Mouse (Mus musculus) liver, embryonic 15.5 days (tissue): ENCODE results near the gene Robo4. TPM values are rescaled to one million over a fixed set of nuclear protein-coding genes. Genes with fewer than 3 reads are reported as not detected.

ENCODE experiments used
- ATAC-seq: fragments of 200-750 bp; cut with Nextera tagmentation; 2 replicates; pipeline ENCODE4 v1.8.0; 2017; ENCODE audit warnings: moderate number of reproducible peaks, mild to moderate bottlenecking, moderate library complexity; ENCODE audit not compliant: insufficient read depth
- H3K27ac ChIP-seq: fragments of 300-500 bp; sonication (generic); replicated peaks from 2 replicates; pipeline ENCODE4 v1.5.1; 2015; ENCODE audit warnings: mild to moderate bottlenecking, inconsistent platforms
- H3K27me3 ChIP-seq: fragments of 300-500 bp; sonication (generic); 2 replicates; pipeline ENCODE4 v1.6.1; 2015; ENCODE audit warnings: mild to moderate bottlenecking, inconsistent platforms
- H3K36me3 ChIP-seq: fragments of 300-500 bp; sonication (generic); replicated peaks from 2 replicates; pipeline ENCODE4 v1.6.1; 2015; ENCODE audit warnings: moderate library complexity, mild to moderate bottlenecking, inconsistent platforms
- H3K4me1 ChIP-seq: fragments of 300-500 bp; sonication (generic); replicated peaks from 2 replicates; pipeline ENCODE4 v1.6.1; 2015; ENCODE audit warnings: inconsistent platforms
- H3K4me2 ChIP-seq: fragments of 300-500 bp; sonication (generic); 2 replicates; pipeline ENCODE4 v1.6.1; 2015; ENCODE audit warnings: moderate library complexity, mild to moderate bottlenecking, inconsistent platforms
- H3K4me3 ChIP-seq: fragments of 300-500 bp; sonication (generic); replicated peaks from 2 replicates; pipeline ENCODE4 v1.5.1; 2015; ENCODE audit warnings: mild to moderate bottlenecking, inconsistent platforms
- H3K9ac ChIP-seq: fragments of 300-500 bp; sonication (generic); 2 replicates; pipeline ENCODE4 v1.6.1; 2015; ENCODE audit warnings: moderate library complexity, mild to moderate bottlenecking, inconsistent platforms
- H3K9me3 ChIP-seq: fragments of 300-500 bp; sonication (generic); replicated peaks from 2 replicates; pipeline ENCODE4 v1.6.1; 2016; ENCODE audit warnings: inconsistent platforms
- WGBS: fragments of 180-500 bp; shearing (Covaris S2); methylation state at CpG from one replicate; pipeline ENCODE4 v1.1.7; 2015; ENCODE audit warnings: mixed read lengths; ENCODE audit not compliant: insufficient replicate concordance; 5-methylcytosine and 5-hydroxymethylcytosine counted together
- polyA plus RNA-seq: library from polyadenylated mRNA; unstranded; fragments of >200 nt; fragmentation: Nextera tagmentation; extraction: Ambion mirVana; gene quantifications from 2 replicates; pipeline ENCODE4 v1.2.1, GENCODE M21; 2015

Robo4 gene
- polyA plus RNA-seq, 1 experiment from 2014 or later: 2.2 TPM

DNA sequence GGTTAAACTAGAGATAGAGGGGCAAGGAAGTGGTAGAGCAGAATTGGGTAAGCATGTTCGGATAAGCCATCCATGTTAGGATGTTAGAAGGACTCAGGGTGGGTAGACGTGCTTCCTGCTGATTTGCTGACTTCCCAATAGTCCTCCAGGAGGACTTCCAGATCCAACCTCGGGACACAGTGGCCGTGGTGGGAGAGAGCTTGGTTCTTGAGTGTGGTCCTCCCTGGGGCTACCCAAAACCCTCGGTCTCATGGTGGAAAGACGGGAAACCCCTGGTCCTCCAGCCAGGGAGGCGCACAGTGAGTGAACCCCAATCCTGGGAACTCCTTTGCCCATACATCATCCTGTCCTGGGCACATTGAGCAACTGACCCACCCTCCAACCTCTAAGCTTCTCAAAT is 1.3 kb downstream of the Robo4 start:
- ATAC-seq: no peak

DNA sequence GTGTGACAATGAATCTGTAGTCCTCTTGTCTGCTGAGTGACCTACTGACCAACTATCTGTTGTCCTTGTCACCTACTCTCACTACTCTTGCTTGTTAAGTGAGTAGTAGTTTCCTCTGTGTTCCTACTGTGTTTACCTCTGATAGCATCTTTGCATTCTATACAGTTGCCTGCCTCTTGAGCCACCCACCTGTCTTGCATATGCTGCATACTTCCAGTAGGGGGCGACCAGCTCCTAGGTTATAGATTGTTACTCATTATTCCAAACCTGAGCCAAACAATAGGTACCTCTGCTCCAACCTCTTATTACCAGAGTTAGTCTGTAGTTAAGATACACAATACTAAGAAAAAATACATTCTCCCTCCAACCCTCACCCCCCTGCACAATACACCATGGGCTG is 4.7 kb downstream of the Robo4 start:
- Histone ChIP-seq H3K27ac (no peak overlapping the region), H3K4me2 (no peak overlapping the region), H3K9ac (no peak overlapping the region), H3K27me3 (peaks cover 9% of the 10 kb centered on the region; the same call in 1 of the 2 replicates), H3K36me3 (no peaks in the 10 kb centered on the region), H3K4me1 (no peaks in the 10 kb centered on the region), H3K4me3 (no peak overlapping the region), H3K9me3 (no peaks in the 10 kb centered on the region)
- WGBS: 0% methylated on average over 1 of the region's 1 CpGs
- ATAC-seq: no peak

More for the DNA sequence above, 1.3 kb downstream of the Robo4 start:
- no peak overlapping the region for H3K27ac ChIP-seq
- no peak overlapping the region for H3K4me3 ChIP-seq
- no peak overlapping the region for H3K4me2 ChIP-seq
- 56% methylated on average over 7 of the region's 7 CpGs for WGBS
- H3K9me3 ChIP-seq: no peaks in the 10 kb centered on the region
- H3K36me3 ChIP-seq: no peaks in the 10 kb centered on the region
- H3K27me3 ChIP-seq: peaks cover 9% of the 10 kb centered on the region; the same call in 1 of the 2 replicates
- no peak overlapping the region for H3K9ac ChIP-seq
- no peaks in the 10 kb centered on the region for H3K4me1 ChIP-seq

DNA sequence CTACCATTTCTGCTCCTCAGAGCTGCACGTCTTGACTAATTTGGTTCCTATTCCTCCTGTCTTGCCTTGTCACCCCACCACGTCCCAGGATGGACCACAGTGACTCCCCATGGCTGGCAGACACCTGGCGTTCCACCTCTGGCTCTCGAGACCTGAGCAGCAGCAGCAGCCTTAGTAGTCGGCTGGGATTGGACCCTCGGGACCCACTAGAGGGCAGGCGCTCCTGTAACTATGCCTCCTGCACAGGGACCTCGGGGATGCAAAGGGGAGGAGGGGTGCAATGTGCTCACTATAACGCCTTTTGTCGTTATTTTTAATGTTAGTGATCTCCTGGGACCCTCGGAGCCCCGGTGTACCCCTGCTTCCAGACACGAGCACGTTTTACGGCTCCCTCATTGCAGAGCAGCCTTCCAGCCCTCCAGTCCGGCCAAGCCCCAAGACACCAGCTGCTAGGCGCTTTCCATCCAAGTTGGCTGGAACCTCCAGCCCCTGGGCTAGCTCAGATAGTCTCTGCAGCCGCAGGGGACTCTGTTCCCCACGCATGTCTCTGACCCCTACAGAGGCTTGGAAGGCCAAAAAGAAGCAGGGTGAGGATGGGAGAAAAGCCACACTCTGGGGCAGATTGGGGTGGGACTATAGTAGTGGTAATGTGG is 6.3 kb downstream of the Robo4 start:
- Histone ChIP-seq H3K36me3 (no peaks in the 10 kb centered on the region), H3K9ac (no peak overlapping the region), H3K4me3 (no peak overlapping the region), H3K9me3 (no peaks in the 10 kb centered on the region), H3K27me3 (peaks cover 9% of the 10 kb centered on the region; the same call in 1 of the 2 replicates), H3K27ac (no peak overlapping the region), H3K4me1 (no peaks in the 10 kb centered on the region), H3K4me2 (no peak overlapping the region)
- 34% methylated on average over 19 of the region's 19 CpGs for WGBS
- no peak for ATAC-seq

DNA sequence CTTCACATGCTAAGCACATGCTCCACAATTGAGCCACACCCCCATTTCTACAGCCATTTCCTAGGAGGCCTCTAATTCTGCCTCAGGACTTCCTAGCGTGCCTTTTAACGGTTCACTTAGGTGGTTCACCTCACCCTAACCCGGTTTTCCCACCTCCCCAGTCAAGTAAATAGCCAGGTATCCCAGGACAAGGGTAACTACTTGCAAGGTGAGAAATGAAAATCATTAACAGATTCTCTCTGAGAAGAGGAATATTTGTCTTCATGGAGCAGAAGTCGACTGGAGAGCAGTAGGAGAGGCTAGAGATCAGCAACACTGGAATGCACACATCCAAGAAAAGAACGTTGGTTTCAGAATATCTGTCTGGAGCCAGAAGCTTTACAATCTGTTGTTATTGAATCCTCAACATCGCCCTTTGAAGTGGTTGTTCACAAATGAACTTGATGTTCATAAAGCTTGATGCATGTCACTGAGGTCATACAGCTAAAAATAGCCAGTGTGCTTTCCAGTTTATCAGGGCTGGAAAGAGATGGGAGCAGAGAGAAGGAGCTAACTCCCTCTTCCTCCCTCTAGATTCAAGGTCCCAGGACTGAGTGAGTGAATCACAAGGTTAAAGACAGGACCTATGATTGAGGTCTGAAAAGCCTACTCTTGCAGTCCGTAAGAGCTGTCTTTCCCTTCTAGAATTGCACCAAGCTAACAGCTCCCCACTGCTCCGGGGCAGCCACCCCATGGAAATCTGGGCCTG is 8.2 kb downstream of the Robo4 start:
- no peak overlapping the region for H3K9ac ChIP-seq
- no peaks in the 10 kb centered on the region for H3K9me3 ChIP-seq
- no peaks in the 10 kb centered on the region for H3K4me1 ChIP-seq
- H3K36me3 ChIP-seq: no peaks in the 10 kb centered on the region
- H3K4me3 ChIP-seq: no peak overlapping the region
- no peak overlapping the region for H3K4me2 ChIP-seq
- ATAC-seq: no peak
- 57% methylated on average over 8 of the region's 8 CpGs for WGBS
- no peak overlapping the region for H3K27ac ChIP-seq
- H3K27me3 ChIP-seq: peaks cover 9% of the 10 kb centered on the region; the same call in 1 of the 2 replicates

DNA sequence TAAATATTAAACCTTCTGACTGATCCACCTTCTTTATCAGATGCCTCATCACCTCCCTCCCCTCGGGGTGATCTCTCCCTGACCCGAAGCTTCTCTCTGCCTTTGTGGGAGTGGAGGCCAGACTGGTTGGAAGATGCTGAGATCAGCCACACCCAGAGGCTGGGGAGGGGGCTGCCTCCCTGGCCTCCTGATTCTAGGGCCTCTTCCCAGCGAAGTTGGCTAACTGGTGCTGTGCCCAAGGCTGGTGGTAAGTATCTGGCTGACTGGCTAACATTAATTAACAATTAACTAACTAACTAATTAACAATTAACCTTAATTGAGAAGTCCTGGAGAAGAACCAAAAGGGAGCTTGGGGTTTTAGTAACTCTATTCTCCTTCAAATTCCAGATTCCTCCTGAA is 11.3 kb downstream of the Robo4 start:
- H3K4me1 ChIP-seq: no peaks in the 10 kb centered on the region
- H3K27ac ChIP-seq: no peak overlapping the region
- no peaks in the 10 kb centered on the region for H3K27me3 ChIP-seq
- H3K9me3 ChIP-seq: no peaks in the 10 kb centered on the region
- H3K4me3 ChIP-seq: no peak overlapping the region
- no peak for ATAC-seq
- H3K9ac ChIP-seq: no peak overlapping the region
- 30% methylated on average over 3 of the region's 3 CpGs for WGBS
- H3K4me2 ChIP-seq: no peak overlapping the region
- no peaks in the 10 kb centered on the region for H3K36me3 ChIP-seq

DNA sequence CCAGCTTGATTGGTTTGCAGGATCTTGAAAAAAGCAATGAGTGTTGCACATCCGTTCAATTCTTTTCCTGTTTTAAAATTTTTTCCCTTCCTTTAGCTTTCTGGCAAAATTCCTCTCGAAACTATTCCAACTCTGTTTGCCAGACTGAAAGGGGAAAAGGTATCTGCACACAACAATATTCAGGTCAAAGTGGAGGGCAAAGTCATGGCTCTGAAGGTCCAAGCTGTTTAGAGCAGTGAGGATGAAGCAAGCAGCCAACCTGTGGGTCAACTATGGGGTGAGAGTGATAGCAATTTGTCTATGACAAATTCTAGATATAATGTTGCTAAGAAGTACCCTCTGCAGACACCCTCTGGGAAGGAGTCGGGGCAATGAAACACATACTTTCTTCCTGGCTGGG is 13.0 kb downstream of the Robo4 start:
- no peak overlapping the region for H3K4me2 ChIP-seq
- no peaks in the 10 kb centered on the region for H3K36me3 ChIP-seq
- no peak overlapping the region for H3K4me3 ChIP-seq
- WGBS: 49% methylated on average over 3 of the region's 3 CpGs
- no peak for ATAC-seq
- H3K4me1 ChIP-seq: no peaks in the 10 kb centered on the region
- no peaks in the 10 kb centered on the region for H3K9me3 ChIP-seq
- H3K9ac ChIP-seq: no peak overlapping the region
- H3K27me3 ChIP-seq: no peaks in the 10 kb centered on the region
- no peak overlapping the region for H3K27ac ChIP-seq

DNA sequence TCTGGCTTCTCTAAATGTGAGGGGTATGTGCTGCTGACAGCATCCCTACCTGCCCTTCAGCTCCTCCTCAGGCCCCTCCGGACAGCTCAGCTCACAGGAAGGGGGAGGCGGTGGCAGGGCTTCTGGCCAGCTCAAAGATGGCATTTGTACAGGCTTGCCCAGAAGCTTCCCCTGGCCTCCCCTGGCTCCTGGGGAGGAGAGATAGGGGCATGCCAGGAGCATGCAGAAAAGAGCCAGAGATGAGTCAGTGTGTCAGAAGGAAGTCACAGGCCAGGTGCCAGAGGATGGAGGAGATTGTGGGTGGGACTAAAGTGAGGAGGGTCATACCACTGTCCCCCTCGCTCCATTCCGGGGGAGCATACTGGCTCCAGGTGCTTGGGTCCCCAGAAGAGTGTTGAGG is 17.1 kb downstream of the Robo4 start:
- Histone ChIP-seq H3K9ac (no peak overlapping the region), H3K4me3 (no peak overlapping the region), H3K9me3 (no peaks in the 10 kb centered on the region), H3K4me2 (no peak overlapping the region), H3K27me3 (peaks cover 6% of the 10 kb centered on the region; the same call in 1 of the 2 replicates), H3K4me1 (peaks cover 9% of the 10 kb centered on the region), H3K27ac (no peak overlapping the region), H3K36me3 (no peaks in the 10 kb centered on the region)
- 56% methylated on average over 4 of the region's 4 CpGs for WGBS
- ATAC-seq: no peak

DNA sequence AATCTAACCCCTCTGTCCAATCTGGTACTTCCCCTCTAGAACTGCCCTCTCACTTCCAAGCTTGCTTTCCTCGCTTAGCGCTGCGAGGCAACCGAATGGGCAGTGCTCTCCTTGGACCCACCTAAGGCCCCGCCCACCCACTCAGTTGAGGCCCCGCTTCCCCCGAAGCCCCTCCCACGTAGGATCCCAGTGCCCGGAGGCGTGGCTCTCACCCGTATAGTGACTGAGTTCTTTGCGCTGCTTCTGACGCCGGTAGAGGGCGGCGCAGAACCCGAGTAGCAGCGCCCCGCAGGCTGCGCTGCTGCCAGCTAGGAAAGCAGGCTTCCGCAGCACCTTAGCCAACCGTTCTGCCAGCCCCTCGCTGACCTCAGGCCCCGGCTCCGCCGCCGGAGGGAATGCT is 19.0 kb downstream of the Robo4 start:
- peaks cover 6% of the 10 kb centered on the region; the same call in 1 of the 2 replicates for H3K27me3 ChIP-seq
- no peaks in the 10 kb centered on the region for H3K9me3 ChIP-seq
- H3K4me3 ChIP-seq: peak overlapping the region; percentile 33
- H3K4me2 ChIP-seq: peak overlapping the region; percentile 62
- no peak overlapping the region for H3K27ac ChIP-seq
- under 1% methylated on average over 27 of the region's 27 CpGs for WGBS
- peaks cover 9% of the 10 kb centered on the region for H3K4me1 ChIP-seq
- peak; percentile 81 for ATAC-seq
- no peak overlapping the region for H3K9ac ChIP-seq
- H3K36me3 ChIP-seq: no peaks in the 10 kb centered on the region

DNA sequence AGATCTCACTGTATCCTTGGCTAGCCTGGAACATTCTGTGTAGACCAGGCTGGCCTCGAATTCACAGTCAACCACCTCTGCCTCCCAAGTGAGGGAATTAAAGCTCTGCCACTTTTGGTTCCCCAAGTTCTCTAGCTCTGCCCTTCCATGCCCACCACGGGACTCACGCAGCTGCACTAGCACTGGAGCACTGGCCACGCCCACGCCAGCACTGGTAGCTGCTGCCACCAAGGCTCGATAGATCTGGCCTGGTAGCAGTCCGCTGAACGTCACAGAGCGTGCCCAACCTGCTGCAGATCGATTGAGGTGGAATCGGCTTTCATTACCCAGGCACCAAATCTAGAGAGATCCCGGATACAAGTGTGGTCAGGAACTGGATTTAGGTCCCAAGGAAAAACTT is 19.5 kb downstream of the Robo4 start:
- H3K27ac ChIP-seq: no peak overlapping the region
- H3K9ac ChIP-seq: no peak overlapping the region
- peak overlapping the region; percentile 33 for H3K4me3 ChIP-seq
- H3K9me3 ChIP-seq: no peaks in the 10 kb centered on the region
- WGBS: 21% methylated on average over 12 of the region's 12 CpGs
- H3K4me1 ChIP-seq: peaks cover 9% of the 10 kb centered on the region
- H3K27me3 ChIP-seq: peaks cover 6% of the 10 kb centered on the region; the same call in 1 of the 2 replicates
- H3K36me3 ChIP-seq: no peaks in the 10 kb centered on the region
- no peak for ATAC-seq
- H3K4me2 ChIP-seq: peak overlapping the region; percentile 62

DNA sequence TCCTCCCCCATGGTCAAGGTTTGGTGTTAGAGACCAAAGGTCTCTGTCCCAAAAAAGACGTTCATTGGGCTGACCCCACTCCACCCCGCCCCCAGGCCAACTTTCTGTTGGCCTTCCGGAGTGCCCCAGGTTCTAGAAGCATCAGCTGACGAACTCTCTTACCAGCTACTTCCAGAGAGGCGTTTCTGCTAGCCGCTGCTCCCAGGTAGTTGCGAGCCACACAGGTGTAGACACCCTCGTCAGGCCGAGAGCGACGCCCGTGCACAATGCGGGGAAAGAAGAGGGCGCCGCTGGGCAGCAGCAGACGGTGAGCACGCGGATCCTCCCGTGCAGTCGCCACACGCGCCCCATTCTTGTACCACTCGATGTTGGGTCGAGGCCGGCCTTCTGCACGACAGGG is 27.6 kb downstream of the Robo4 start:
- Histone ChIP-seq H3K4me3 (no peak overlapping the region), H3K36me3 (no peaks in the 10 kb centered on the region), H3K27ac (no peak overlapping the region), H3K4me2 (no peak overlapping the region), H3K9me3 (no peaks in the 10 kb centered on the region), H3K4me1 (no peaks in the 10 kb centered on the region), H3K27me3 (peaks cover 74% of the 10 kb centered on the region), H3K9ac (no peak overlapping the region)
- WGBS: 17% methylated on average over 26 of the region's 26 CpGs
- no peak for ATAC-seq

DNA sequence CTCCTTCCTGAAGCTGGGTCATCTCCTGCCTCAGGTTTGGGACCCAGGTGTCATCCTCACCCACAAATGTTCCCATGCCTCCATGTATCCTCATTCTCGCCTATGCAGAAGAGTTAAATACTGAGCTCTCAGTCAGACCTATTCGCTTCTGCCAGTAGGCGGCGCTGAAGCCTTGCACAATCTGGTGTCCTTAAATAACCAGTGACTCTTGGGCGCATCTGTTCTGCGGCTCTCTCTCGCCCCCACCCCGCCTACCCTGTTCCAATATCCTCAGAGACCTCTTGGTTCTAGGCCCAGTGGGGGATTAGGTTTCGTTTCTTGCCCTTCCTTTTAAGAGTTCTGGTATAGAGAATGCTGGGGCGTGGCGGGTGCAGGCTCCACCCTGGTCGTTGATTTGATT is 28.9 kb downstream of the Robo4 start:
- H3K4me3 ChIP-seq: no peak overlapping the region
- H3K27me3 ChIP-seq: peaks cover 87% of the 10 kb centered on the region
- no peaks in the 10 kb centered on the region for H3K9me3 ChIP-seq
- no peak overlapping the region for H3K9ac ChIP-seq
- H3K4me2 ChIP-seq: peak overlapping the region; percentile 32; the same call in 1 of the 2 replicates
- no peak overlapping the region for H3K27ac ChIP-seq
- no peak for ATAC-seq
- WGBS: 1% methylated on average over 12 of the region's 12 CpGs
- H3K4me1 ChIP-seq: no peaks in the 10 kb centered on the region
- H3K36me3 ChIP-seq: no peaks in the 10 kb centered on the region
